Mouse (Mus musculus): Measurements from ENCODE around the gene Csad. TPM values are rescaled to one million over a fixed set of nuclear protein-coding genes. Genes with fewer than 3 reads are reported as not detected.
"Not testable (repeated sequence)": the region's sequence is repeated elsewhere in the genome, so short reads cannot be mapped to it uniquely, and the experiment has no call there.

Gene Csad
- polyA plus RNA-seq, 1 experiment from 2014 or later, result 48.7 TPM

DNA sequence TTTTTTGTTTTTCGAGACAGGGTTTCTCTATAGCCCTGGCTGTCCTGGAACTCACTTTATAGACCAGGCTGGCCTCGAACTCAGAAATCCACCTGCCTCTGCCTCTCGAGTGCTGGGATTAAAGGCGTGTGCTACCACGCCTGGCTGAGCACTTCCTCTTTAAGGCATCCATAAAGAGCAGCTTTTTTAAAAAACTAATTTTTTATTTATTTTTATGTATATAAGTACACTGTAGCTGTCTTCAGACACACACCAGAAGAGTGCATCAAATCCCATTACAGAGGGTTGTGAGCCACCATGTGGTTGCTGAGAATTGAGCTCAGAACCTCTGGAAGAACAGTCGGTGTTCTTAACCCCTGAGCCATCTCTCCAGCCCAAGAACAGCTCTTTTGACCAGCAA, 21.1 kb upstream of the Csad start:
- peaks cover 43% of the 10 kb centered on the region for H3K27me3 ChIP-seq (replicated peaks; ENCODE audit: low read depth, poor library complexity, severe bottlenecking)
- DNase-seq (ENCODE audit: low spot score); H3K4me3 ChIP-seq; H3K36me3 ChIP-seq (replicated peaks); H3K27ac ChIP-seq (replicated peaks); H3K9me3 ChIP-seq: not testable (repeated sequence)
- H3K4me1 ChIP-seq, result peaks cover 20% of the 10 kb centered on the region
- 77% methylated on average over 6 of the region's 6 CpGs for WGBS

DNA sequence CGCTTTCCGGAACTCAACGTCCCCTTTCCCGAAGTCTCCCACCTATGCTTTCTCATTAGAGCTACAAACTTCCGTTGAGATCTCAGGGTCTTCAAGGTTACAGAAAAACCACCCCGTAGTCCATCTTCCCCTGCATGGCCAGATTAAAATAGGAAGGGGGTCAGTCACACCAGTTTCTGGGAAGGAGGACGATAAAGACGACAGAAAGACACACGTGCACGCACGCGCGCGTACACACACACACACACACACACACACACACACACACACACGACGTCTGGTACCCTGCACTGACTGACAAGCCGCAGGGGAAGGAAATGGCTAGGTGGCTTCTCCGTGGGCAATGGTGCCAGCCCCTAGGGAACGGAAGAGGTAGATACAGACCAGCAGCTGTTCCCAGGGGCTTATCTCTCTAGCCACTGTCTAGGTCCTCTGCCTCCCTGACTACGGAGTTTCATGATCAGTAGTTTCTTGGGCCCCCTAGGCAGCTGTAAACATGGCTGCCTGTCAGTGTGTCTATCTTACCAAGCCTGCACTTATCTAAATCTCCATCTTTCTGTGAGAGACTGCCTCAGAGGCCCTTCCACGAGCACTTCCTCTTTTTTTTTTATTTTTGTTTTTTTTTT, 20.6 kb upstream of the Csad start:
- Histone ChIP-seq H3K27ac (replicated peaks) (peak overlapping the region; percentile 71), H3K4me1 (peaks cover 19% of the 10 kb centered on the region), H3K36me3 (replicated peaks) (no peaks in the 10 kb centered on the region), H3K27me3 (replicated peaks; ENCODE audit: low read depth, poor library complexity, severe bottlenecking) (peaks cover 43% of the 10 kb centered on the region), H3K9me3 (no peaks in the 10 kb centered on the region), H3K4me3 (peak overlapping the region; percentile 59)
- DNase-seq (ENCODE audit: low spot score), result no peak
- 19% methylated on average over 21 of the region's 21 CpGs for WGBS

DNA sequence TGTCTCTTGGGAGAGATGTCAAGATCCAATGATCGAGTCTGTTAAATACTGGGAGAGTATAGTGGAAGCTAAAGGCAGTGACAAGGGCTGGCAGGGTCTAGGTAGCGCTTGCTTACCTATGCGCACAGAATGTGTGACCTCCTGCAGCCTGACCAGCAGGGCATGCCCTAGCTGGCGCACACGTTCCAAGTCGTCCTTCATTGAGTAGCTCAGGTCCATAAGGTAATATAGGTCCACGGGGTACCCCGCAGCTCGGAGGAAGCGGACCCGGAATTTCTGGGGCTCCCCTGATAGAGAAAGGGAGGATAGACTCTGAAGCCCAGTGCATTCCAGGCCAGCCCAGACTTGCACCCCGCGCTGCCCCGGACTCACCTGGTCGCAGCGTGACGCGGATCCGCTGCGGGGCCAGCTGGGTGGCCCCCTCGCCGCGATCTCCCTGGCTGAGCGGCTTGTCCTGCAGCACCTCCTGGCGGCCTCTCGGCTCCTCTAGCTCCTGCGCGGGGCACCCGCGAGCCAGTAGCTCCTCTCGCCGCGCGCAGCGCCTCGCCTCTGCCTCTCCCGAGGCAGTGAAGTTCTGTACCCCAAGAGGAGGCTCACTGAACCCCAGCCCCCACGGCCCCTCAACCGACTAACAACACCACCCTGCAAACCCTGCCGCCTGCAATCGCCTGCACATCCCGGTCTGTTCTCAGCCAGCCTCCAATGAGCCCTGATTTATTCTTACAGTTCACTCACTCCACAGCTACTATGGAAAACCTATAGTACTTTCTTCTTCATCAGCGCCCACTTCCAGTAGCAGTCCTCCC, 19.9 kb upstream of the Csad start:
- H3K9me3 ChIP-seq, result no peaks in the 10 kb centered on the region
- peaks cover 43% of the 10 kb centered on the region for H3K27me3 ChIP-seq (replicated peaks; ENCODE audit: low read depth, poor library complexity, severe bottlenecking)
- peak overlapping the region; percentile 59 for H3K4me3 ChIP-seq
- H3K27ac ChIP-seq (replicated peaks), result peak overlapping the region; percentile 71
- peak; percentile 89 for DNase-seq (ENCODE audit: low spot score)
- H3K36me3 ChIP-seq (replicated peaks), result no peaks in the 10 kb centered on the region
- H3K4me1 ChIP-seq, result peaks cover 19% of the 10 kb centered on the region
- WGBS, result 3% methylated on average over 43 of the region's 43 CpGs

DNA sequence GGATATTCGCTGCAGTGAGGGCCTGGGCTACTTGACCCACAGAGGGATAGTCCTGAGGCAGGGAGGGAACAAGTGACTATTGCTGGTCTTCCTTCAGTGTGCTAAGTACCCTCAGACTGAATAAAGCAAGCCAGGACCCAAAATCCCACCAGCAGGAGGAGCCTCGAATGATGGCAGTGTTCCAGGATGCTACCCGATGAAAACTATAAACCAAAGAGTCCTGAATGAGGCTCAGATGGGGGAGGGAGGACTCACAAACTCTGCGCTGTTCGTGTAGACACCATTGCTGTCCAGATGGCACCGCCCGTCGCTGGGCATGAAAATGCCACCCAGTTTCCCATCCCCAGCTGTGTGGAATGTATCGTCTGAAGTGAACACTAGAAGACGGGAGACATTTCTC, 17.9 kb upstream of the Csad start:
- peaks cover 19% of the 10 kb centered on the region for H3K4me1 ChIP-seq
- H3K27ac ChIP-seq (replicated peaks), result no peak overlapping the region
- H3K9me3 ChIP-seq, result no peaks in the 10 kb centered on the region
- 67% methylated on average over 10 of the region's 10 CpGs for WGBS
- DNase-seq (ENCODE audit: low spot score), result no peak
- H3K36me3 ChIP-seq (replicated peaks), result peaks cover 6% of the 10 kb centered on the region
- H3K4me3 ChIP-seq, result no peak overlapping the region
- peaks cover 43% of the 10 kb centered on the region for H3K27me3 ChIP-seq (replicated peaks; ENCODE audit: low read depth, poor library complexity, severe bottlenecking)

DNA sequence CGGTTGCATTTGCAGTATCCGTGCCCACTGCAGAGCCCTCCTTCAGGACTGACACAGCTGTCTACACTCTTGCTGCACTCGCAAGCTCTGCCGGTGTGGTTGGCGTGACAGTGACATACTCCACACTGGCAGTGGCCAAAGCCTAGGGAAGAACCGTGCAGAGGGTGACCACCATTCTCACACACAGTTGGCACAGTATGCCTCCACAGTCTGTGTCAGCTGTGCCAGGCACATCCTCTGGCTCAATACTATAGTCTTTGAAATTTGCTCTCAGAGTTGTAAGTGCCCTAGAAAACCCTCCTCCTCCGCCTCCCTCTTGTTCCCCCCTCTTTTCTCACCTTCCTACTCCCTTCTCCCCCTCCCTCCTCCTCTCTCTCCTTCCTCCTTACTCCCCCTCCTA, 12.8 kb upstream of the Csad start:
- DNase-seq (ENCODE audit: low spot score), result no peak
- H3K27ac ChIP-seq (replicated peaks), result no peak overlapping the region
- no peaks in the 10 kb centered on the region for H3K9me3 ChIP-seq
- peaks cover 56% of the 10 kb centered on the region for H3K36me3 ChIP-seq (replicated peaks)
- 0 out of 2 replicates have a peak, but pooled peaks cover 7% of the 10 kb centered on the region for H3K4me1 ChIP-seq
- 91% methylated on average over 7 of the region's 7 CpGs for WGBS
- no peak overlapping the region for H3K4me3 ChIP-seq
- H3K27me3 ChIP-seq (replicated peaks; ENCODE audit: low read depth, poor library complexity, severe bottlenecking), result peaks cover 6% of the 10 kb centered on the region

DNA sequence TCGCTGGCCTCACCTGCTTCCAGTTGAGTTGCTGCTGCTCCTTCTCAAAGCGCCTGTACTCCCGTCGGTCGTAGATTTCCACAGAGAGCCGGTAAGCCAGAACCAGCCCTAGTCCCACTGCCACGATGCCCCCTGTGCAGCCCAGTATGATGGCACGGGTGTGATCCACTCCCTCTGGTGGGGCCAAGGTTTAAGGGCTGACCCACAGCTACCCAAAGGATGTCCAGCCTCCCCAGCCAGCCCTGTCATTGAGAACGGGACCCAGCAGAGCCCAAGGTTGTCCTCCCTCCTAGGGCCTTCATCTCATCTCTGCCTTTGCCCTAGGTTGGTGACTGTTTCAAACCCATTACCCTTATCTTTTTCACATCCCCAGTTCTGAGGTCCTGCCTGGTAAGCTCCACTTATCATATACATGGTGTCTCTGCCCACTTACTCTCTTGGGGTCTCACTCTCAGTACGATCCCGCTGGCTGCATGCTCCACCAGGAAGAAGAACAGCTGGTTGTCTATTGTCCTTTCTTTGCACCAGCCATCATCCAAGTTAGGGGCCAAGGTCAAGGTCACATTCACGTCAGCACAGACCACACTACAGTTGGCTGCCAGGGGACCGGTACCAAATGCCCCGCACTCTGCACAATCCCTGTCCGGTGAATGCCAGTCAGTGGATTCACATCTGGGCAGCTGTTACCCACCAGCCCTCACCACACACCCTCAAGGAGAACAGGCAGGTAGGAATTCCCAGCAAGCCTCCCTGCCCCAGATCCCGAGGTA, 12.1 kb upstream of the Csad start:
- 0 out of 2 replicates have a peak, but pooled peaks cover 7% of the 10 kb centered on the region for H3K4me1 ChIP-seq
- DNase-seq (ENCODE audit: low spot score), result no peak
- H3K36me3 ChIP-seq (replicated peaks), result peaks cover 62% of the 10 kb centered on the region
- H3K27ac ChIP-seq (replicated peaks), result no peak overlapping the region
- H3K9me3 ChIP-seq, result no peaks in the 10 kb centered on the region
- 85% methylated on average over 16 of the region's 16 CpGs for WGBS
- H3K4me3 ChIP-seq, result no peak overlapping the region
- no peaks in the 10 kb centered on the region for H3K27me3 ChIP-seq (replicated peaks; ENCODE audit: low read depth, poor library complexity, severe bottlenecking)

DNA sequence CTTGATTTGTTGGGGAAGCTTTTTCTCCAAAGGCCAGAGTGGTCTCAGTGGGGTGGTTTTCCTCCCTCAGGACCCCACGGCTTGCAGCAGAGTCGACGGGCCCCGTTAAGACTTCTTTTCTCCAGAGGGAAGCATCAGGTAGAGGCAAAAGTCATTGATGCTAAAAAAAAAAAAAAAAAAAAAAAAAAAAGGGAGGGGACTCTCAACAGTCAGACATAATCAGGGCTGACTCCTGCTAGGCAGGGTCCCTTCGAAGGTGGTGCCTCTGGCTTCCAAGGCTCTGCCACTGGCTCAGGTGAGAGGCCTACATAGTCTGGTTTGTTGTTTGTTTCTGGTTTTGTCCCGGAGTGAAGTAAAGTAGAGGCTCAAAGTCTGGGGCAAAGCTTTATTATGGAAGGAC, 11.1 kb upstream of the Csad start:
- Histone ChIP-seq H3K36me3 (replicated peaks) (peaks cover 72% of the 10 kb centered on the region), H3K27ac (replicated peaks) (no peak overlapping the region), H3K27me3 (replicated peaks; ENCODE audit: low read depth, poor library complexity, severe bottlenecking) (no peaks in the 10 kb centered on the region), H3K4me3 (no peak overlapping the region), H3K9me3 (no peaks in the 10 kb centered on the region), H3K4me1 (0 out of 2 replicates have a peak, but pooled peaks cover 7% of the 10 kb centered on the region)
- no peak for DNase-seq (ENCODE audit: low spot score)
- WGBS, result 75% methylated on average over 6 of the region's 6 CpGs

DNA sequence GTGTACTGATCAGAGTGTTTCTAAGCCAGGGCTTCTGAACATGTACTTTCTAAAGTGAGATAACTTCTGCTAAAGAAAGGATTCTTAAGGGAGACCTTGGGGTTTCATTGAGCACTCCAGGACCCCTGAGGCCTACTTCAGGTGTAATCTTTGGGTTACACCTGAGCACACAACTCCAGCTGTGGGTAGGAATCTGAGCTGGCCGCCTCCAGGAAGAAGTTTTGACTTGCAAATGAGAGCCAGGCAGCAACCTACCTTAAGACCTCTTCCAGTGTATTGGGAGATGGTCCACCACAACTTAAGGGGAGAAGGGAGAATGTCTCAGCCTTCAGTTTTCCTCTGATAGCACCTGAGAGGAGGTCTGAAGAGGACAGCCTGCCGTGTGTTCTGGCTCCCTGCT, 9.6 kb upstream of the Csad start:
- Histone ChIP-seq H3K9me3 (no peaks in the 10 kb centered on the region), H3K36me3 (replicated peaks) (peaks cover 87% of the 10 kb centered on the region), H3K4me3 (no peak overlapping the region), H3K4me1 (0 out of 2 replicates have a peak, but pooled peaks cover 7% of the 10 kb centered on the region), H3K27me3 (replicated peaks; ENCODE audit: low read depth, poor library complexity, severe bottlenecking) (no peaks in the 10 kb centered on the region), H3K27ac (replicated peaks) (no peak overlapping the region)
- DNase-seq (ENCODE audit: low spot score), result no peak
- WGBS, result 45% methylated on average over 2 of the region's 2 CpGs

DNA sequence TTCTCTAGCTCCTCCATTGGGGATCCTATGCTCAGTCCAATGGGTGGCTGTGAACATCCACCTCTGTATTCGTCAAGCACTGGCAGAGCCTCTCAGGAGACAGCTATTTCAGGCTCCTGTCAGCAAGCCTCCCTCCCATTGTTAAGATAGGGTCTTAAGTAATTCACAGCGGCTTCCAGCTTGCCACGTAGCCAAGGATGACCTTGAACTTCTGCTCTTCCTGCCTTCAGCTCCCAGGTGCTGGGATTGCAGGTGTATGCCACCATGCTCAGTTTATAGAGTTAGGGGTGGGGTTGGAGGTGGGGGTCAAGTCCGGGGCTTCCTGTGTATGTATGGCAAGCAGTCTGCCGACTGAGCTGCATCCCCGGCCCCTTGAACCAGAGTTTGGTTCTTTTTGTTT, 7.4 kb upstream of the Csad start:
- WGBS, result 87% methylated on average over 6 of the region's 6 CpGs
- H3K36me3 ChIP-seq (replicated peaks), result peaks cover 98% of the 10 kb centered on the region

DNA sequence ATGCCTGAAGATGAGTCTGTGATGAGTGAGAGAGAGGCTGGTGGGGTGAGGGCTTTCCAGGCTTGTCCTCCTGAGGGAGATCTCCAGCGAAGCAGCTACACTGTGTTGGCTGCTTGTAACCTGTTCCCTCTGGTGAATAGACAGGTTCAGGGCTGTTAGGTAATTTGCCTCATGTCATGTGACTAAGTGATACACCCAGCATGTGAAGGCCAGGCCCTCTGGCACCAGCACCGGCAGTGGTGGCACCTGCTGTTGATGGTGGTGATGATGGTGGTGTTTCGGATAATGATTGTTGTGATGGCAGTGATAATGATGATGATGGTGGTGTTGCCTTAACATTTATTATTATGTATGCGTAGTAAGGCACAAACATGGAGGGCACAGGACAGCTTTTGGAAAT, 6.3 kb upstream of the Csad start:
- H3K4me1 ChIP-seq, result peaks cover 6% of the 10 kb centered on the region
- WGBS, result 95% methylated on average over 4 of the region's 4 CpGs
- peaks cover 98% of the 10 kb centered on the region for H3K36me3 ChIP-seq (replicated peaks)

More for the DNA sequence above, 7.4 kb upstream of the Csad start:
- H3K4me3 ChIP-seq, result no peak overlapping the region
- no peak for DNase-seq (ENCODE audit: low spot score)
- H3K9me3 ChIP-seq, result no peaks in the 10 kb centered on the region
- H3K27me3 ChIP-seq (replicated peaks; ENCODE audit: low read depth, poor library complexity, severe bottlenecking), result no peaks in the 10 kb centered on the region
- H3K4me1 ChIP-seq, result 0 out of 2 replicates have a peak, but pooled peaks cover 2% of the 10 kb centered on the region
- no peak overlapping the region for H3K27ac ChIP-seq (replicated peaks)

DNA sequence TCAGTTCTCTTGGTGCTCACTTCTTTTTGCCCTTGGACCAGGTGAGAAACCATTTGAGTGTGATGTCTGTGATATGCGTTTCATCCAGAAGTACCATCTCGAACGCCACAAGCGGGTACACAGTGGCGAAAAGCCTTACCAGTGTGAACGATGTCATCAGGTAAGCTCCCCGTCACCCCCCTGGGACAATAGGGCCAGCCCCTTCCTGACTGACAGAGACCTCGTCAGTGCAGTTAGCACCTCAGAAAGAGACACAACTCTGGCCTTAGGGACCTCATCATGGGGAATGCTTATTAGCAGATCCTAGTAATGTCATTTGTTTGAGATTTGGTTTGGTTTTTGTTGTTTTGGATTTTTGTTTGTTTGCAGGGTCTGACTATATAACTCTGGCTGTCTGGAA, 4.6 kb upstream of the Csad start:
- 93% methylated on average over 8 of the region's 8 CpGs for WGBS
- Histone ChIP-seq H3K4me1 (peaks cover 23% of the 10 kb centered on the region), H3K36me3 (replicated peaks) (peaks cover 95% of the 10 kb centered on the region), H3K27ac (replicated peaks) (no peak overlapping the region), H3K27me3 (replicated peaks; ENCODE audit: low read depth, poor library complexity, severe bottlenecking) (no peaks in the 10 kb centered on the region), H3K9me3 (no peaks in the 10 kb centered on the region), H3K4me3 (no peak overlapping the region)
- DNase-seq (ENCODE audit: low spot score), result no peak

More for the DNA sequence above, 6.3 kb upstream of the Csad start:
- H3K4me3 ChIP-seq, result no peak overlapping the region
- H3K27me3 ChIP-seq (replicated peaks; ENCODE audit: low read depth, poor library complexity, severe bottlenecking), result no peaks in the 10 kb centered on the region
- H3K9me3 ChIP-seq, result no peaks in the 10 kb centered on the region
- no peak overlapping the region for H3K27ac ChIP-seq (replicated peaks)
- DNase-seq (ENCODE audit: low spot score), result no peak

DNA sequence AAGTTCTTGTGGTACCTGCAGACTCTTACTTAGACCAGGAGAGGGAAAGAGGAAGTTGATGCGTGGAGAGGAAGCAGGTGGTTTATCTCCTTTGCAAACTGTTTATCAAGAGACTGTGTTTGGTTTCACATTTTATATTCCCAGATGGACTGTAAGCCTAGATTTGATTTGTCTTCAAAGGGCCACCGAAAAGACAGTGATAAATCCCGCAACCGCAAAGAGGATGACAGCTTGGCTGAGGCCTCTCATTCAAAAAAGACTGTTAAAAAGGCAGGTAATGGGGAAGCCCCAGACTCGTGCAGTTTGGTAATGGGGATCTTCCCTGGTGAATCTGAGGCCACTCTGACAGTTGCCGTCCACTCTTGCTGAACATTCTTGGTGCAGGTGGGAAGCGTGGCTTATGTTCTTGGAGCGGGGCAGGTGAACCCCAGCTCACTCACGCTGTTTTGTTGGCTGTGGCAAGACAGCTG, 3.6 kb upstream of the Csad start:
- DNase-seq (ENCODE audit: low spot score), result no peak
- H3K4me3 ChIP-seq, result no peak overlapping the region
- H3K27ac ChIP-seq (replicated peaks), result no peak overlapping the region
- 92% methylated on average over 9 of the region's 9 CpGs for WGBS
- H3K36me3 ChIP-seq (replicated peaks), result peaks cover 86% of the 10 kb centered on the region
- no peaks in the 10 kb centered on the region for H3K9me3 ChIP-seq
- H3K4me1 ChIP-seq, result peaks cover 24% of the 10 kb centered on the region
- no peaks in the 10 kb centered on the region for H3K27me3 ChIP-seq (replicated peaks; ENCODE audit: low read depth, poor library complexity, severe bottlenecking)

Measured in embryonic facial prominence, embryonic 10.5 days (tissue).